Mouse (Mus musculus) retina, postnatal 1 day (tissue): ENCODE results near the gene Gal.

Source experiments
- DNase-seq: peaks from one replicate; pipeline ENCODE4 v3.0.0-alpha.2; 2012

Gal gene

GRCm38 (mm10) chr19:3405531-3406281, 8.6 kb downstream of the Gal start:
- no peak for DNase-seq

- DNase-seq: no peak
Observed at GRCm38 (mm10) chr19:3404030-3404429, 10.3 kb downstream of the Gal start.

- no peak for DNase-seq
Observed at GRCm38 (mm10) chr19:3402390-3402789, 12.0 kb downstream of the Gal start.

GRCm38 (mm10) chr19:3401943-3402342, 12.4 kb downstream of the Gal start:
- peak; percentile 62 for DNase-seq

GRCm38 (mm10) chr19:3401504-3401903, 12.8 kb downstream of the Gal start:
- DNase-seq: no peak

GRCm38 (mm10) chr19:3400057-3400456, 14.3 kb downstream of the Gal start:
- no peak for DNase-seq

- DNase-seq: peak; percentile 52
Observed at GRCm38 (mm10) chr19:3394216-3394615, 20.1 kb downstream of the Gal start.

GRCm38 (mm10) chr19:3392384-3392783, 22.0 kb downstream of the Gal start:
- DNase-seq: no peak

- DNase-seq: peak; percentile 90
Observed at GRCm38 (mm10) chr19:3389089-3389488, 25.3 kb downstream of the Gal start.

- DNase-seq: peak; percentile 93
Observed at GRCm38 (mm10) chr19:3388629-3389057, 25.7 kb downstream of the Gal start, which contains the start of gene Tesmin. Gene Tesmin (plus strand): TSS chr19:3388857.

GRCm38 (mm10) chr19:3388061-3388460, 26.3 kb downstream of the Gal start:
- no peak for DNase-seq

GRCm38 (mm10) chr19:3378614-3379013, 35.7 kb downstream of the Gal start:
- DNase-seq: no peak

- DNase-seq: no peak
Observed at GRCm38 (mm10) chr19:3376966-3377715, 37.2 kb downstream of the Gal start.

- DNase-seq: no peak
Observed at GRCm38 (mm10) chr19:3375945-3376495, 38.3 kb downstream of the Gal start.

GRCm38 (mm10) chr19:3374028-3374427, 40.3 kb downstream of the Gal start:
- DNase-seq: peak; percentile 17

GRCm38 (mm10) chr19:3373380-3373779, 41.0 kb downstream of the Gal start:
- no peak for DNase-seq

GRCm38 (mm10) chr19:3368276-3368675, 46.1 kb downstream of the Gal start:
- no peak for DNase-seq

GRCm38 (mm10) chr19:3365089-3365488, 49.3 kb downstream of the Gal start:
- no peak for DNase-seq

- no peak for DNase-seq
Observed at GRCm38 (mm10) chr19:3363510-3363909, 50.8 kb downstream of the Gal start.
